Mouse (Mus musculus) CH12.LX (cell line): ENCODE data around the gene Kctd7. TPM values are rescaled to one million over a fixed set of nuclear protein-coding genes. Genes with fewer than 3 reads are reported as not detected.

ENCODE experiments used
- DNase-seq: peaks from one replicate; pipeline ENCODE4 v3.0.0-alpha.2; 2013; ENCODE audit errors: extremely low read depth
- H3K27ac ChIP-seq: 2 replicates; pipeline ENCODE4 v1.5.1; 2012; ENCODE audit warnings: low read depth, mild to moderate bottlenecking, control low read depth, moderate library complexity; ENCODE audit not compliant: insufficient read depth
- H3K27me3 ChIP-seq: replicated peaks from 2 replicates; pipeline ENCODE3; 2012; ENCODE audit warnings: inconsistent platforms
- H3K36me3 ChIP-seq, 2 experiments: replicated peaks in 1 of 2; 2 replicates each; pipeline versions ENCODE3 to v1.6.1; 2012; ENCODE audit warnings: inconsistent platforms in 1 of 2, low read length in 1 of 2, mild to moderate bottlenecking in 1 of 2, mixed read lengths in 1 of 2, moderate library complexity in 1 of 2; ENCODE audit not compliant: control insufficient read depth in 1 of 2, insufficient read depth in 1 of 2
- H3K4me1 ChIP-seq, 2 experiments: 2 replicates each; pipeline ENCODE4 v1.6.1; 2012; ENCODE audit warnings: inconsistent platforms in 1 of 2, moderate library complexity in 1 of 2; ENCODE audit not compliant: insufficient read depth in 2 of 2, control insufficient read depth in 1 of 2
- H3K4me2 ChIP-seq: 2 replicates; pipeline ENCODE4 v1.6.1; 2012; ENCODE audit warnings: low read depth, mild to moderate bottlenecking, control low read depth; ENCODE audit not compliant: poor library complexity, insufficient read depth, severe bottlenecking
- H3K4me3 ChIP-seq, 3 experiments: fragments of 150-350 bp in 1 of 3; sonication (generic) in 1 of 3; replicated peaks in 1 of 3; 2 replicates each; pipeline versions ENCODE3 to v1.5.1; 2011 to 2012; ENCODE audit warnings: low read depth in 2 of 3, low read length in 2 of 3, mild to moderate bottlenecking in 2 of 3, moderate library complexity in 2 of 3, control low read depth in 1 of 3, improper control_type of control experiment in 1 of 3, inconsistent platforms in 1 of 3, mixed read lengths in 1 of 3; ENCODE audit not compliant: poor library complexity in 1 of 3
- H3K79me2 ChIP-seq: replicated peaks from 2 replicates; pipeline ENCODE4 v1.6.1; 2012; ENCODE audit warnings: mild to moderate bottlenecking, moderate library complexity; ENCODE audit not compliant: control insufficient read depth, poor library complexity, insufficient read depth, severe bottlenecking; ENCODE audit errors: extremely low read depth
- H3K9ac ChIP-seq: 2 replicates; pipeline ENCODE4 v1.6.1; 2012; ENCODE audit warnings: low read depth, mild to moderate bottlenecking, control low read depth, moderate library complexity; ENCODE audit not compliant: insufficient read depth
- H3K9me3 ChIP-seq: replicated peaks from 2 replicates; pipeline ENCODE3; 2012; ENCODE audit warnings: low read length, inconsistent platforms, mixed read lengths
- CTCF ChIP-seq, 2 experiments: IDR thresholded peaks in 1 of 2; conservative IDR thresholded peaks in 1 of 2; 2 replicates each; pipeline ENCODE4 v1.5.1; 2011 to 2012; ENCODE audit warnings: low read depth in 2 of 2, low read length in 2 of 2, improper control_type of control experiment in 1 of 2, inconsistent platforms in 1 of 2, mild to moderate bottlenecking in 1 of 2, moderate library complexity in 1 of 2
- ELF1 ChIP-seq: IDR thresholded peaks from 2 replicates; pipeline ENCODE4 v1.6.1; 2014; ENCODE audit warnings: low read depth, mild to moderate bottlenecking, inconsistent platforms, low read length, improper control_type of control experiment
- GABPA ChIP-seq: IDR thresholded peaks from 2 replicates; pipeline ENCODE4 v1.6.1; 2012; ENCODE audit warnings: low read depth, low read length, improper control_type of control experiment, inconsistent platforms; ENCODE audit not compliant: insufficient replicate concordance
- JUND ChIP-seq: conservative IDR thresholded peaks from 2 replicates; pipeline ENCODE4 v1.6.1; 2011; ENCODE audit warnings: low read depth, low read length, improper control_type of control experiment
- KAT2A ChIP-seq: IDR thresholded peaks from 2 replicates; pipeline ENCODE4 v1.6.1; 2012; ENCODE audit warnings: low read length, improper control_type of control experiment, inconsistent platforms; ENCODE audit not compliant: insufficient replicate concordance
- MAX ChIP-seq: IDR thresholded peaks from 2 replicates; pipeline ENCODE4 v1.6.1; 2011; ENCODE audit warnings: low read length, improper control_type of control experiment
- MAZ ChIP-seq: IDR thresholded peaks from 2 replicates; pipeline ENCODE4 v1.6.1; 2012; ENCODE audit warnings: low read depth, mild to moderate bottlenecking, inconsistent platforms, low read length, improper control_type of control experiment, moderate library complexity
- MEF2A ChIP-seq: IDR thresholded peaks from 2 replicates; pipeline ENCODE4 v1.6.1; 2014; ENCODE audit warnings: low read depth, mild to moderate bottlenecking, inconsistent platforms, low read length, improper control_type of control experiment, borderline replicate concordance
- NELFE ChIP-seq: IDR thresholded peaks from 2 replicates; pipeline ENCODE4 v1.6.1; 2011; ENCODE audit warnings: low read depth, low read length, improper control_type of control experiment
- NRF1 ChIP-seq: IDR thresholded peaks from 2 replicates; pipeline ENCODE4 v1.6.1; 2014; ENCODE audit warnings: low read depth, mild to moderate bottlenecking, inconsistent platforms, low read length, improper control_type of control experiment, moderate library complexity
- POLR2AphosphoS2 ChIP-seq: IDR thresholded peaks from 2 replicates; pipeline ENCODE4 v1.6.1; 2011; ENCODE audit warnings: low read depth, low read length, improper control_type of control experiment
- SIN3A ChIP-seq: IDR thresholded peaks from 2 replicates; pipeline ENCODE4 v1.6.1; 2012; ENCODE audit warnings: low read length, improper control_type of control experiment, inconsistent platforms
- SMC3 ChIP-seq: IDR thresholded peaks from 2 replicates; pipeline ENCODE4 v1.6.1; 2011; ENCODE audit warnings: low read depth, low read length, improper control_type of control experiment
- USF1 ChIP-seq: IDR thresholded peaks from 2 replicates; pipeline ENCODE4 v1.6.1; 2014; ENCODE audit warnings: low read depth, mild to moderate bottlenecking, inconsistent platforms, low read length, improper control_type of control experiment
- USF2 ChIP-seq: conservative IDR thresholded peaks from 2 replicates; pipeline ENCODE4 v1.6.1; 2011; ENCODE audit warnings: low read depth, low read length, improper control_type of control experiment
- ZMIZ1 ChIP-seq: IDR thresholded peaks from 2 replicates; pipeline ENCODE4 v1.6.1; 2012; ENCODE audit warnings: low read depth, mild to moderate bottlenecking, inconsistent platforms, low read length, improper control_type of control experiment
- dilution Hi-C: fragments of 300-500 bp; cut with MboI; formaldehyde crosslinking; loops from 2 replicates; pipeline ENCODE4 v1.14.3; 2020; ENCODE audit warnings: low sequenced_read_pairs; ENCODE audit not compliant: extremely low pct_unique_long_range_greater_than_20kb, extremely low pct_ligation_motif_present
- in situ Hi-C: fragments of 300-500 bp; cut with MboI; formaldehyde crosslinking; loops from 3 replicates; pipeline ENCODE4 v1.14.3; 2019; ENCODE audit warnings: low sequenced_read_pairs, low pct_ligation_motif_present, low pct_unique_long_range_greater_than_20kb, mixed read lengths
- polyA plus RNA-seq: library from polyadenylated mRNA; unstranded; fragments of >175 nt; gene quantifications from 2 replicates; pipeline ENCODE4 v1.2.1, GENCODE M21; 2012; ENCODE audit warnings: low read depth; ENCODE audit not compliant: insufficient read length
- total RNA-seq, 2 experiments: library from RNA; depleted of rRNA; stranded (reverse); fragments of 300-350 nt in 1 of 2; fragments of >200 nt in 1 of 2; gene quantifications; 2 replicates each; pipeline ENCODE4 v1.2.3; 2012 to 2014

Gene Kctd7
- total and polyA plus RNA-seq, 3 experiments, result 2.8 to 4.3 (median 3.3) TPM

- H3K79me2 ChIP-seq, result no peaks in the 10 kb centered on the region
- H3K4me2 ChIP-seq, result no peak overlapping the region
- H3K4me3 ChIP-seq, result no peak overlapping the region
- peaks cover 7 to 82% of the 10 kb centered on the region in 2 experiments for H3K36me3 ChIP-seq
- no peak overlapping the region for H3K9ac ChIP-seq
- H3K9me3 ChIP-seq, result no peaks in the 10 kb centered on the region
- no peak for DNase-seq
- dilution Hi-C loops, result no loop called here
- in situ Hi-C loops, result no loop called here
- no peak overlapping the region for H3K27ac ChIP-seq
- peaks cover 9 to 16% of the 10 kb centered on the region in 2 experiments; a peak in 2 of 4 replicates for H3K4me1 ChIP-seq
- TF ChIP-seq NRF1 (no peak), KAT2A (no peak), ZMIZ1 (no peak), POLR2AphosphoS2 (no peak), SMC3 (no peak), USF1 (no peak), MAZ (no peak), NELFE (no peak), MAX (no peak), CTCF (conservative IDR thresholded peaks at IDR 0.05 in 1 of 2, IDR thresholded peaks at IDR 0.05 in 1 of 2; ENCODE audit: low read depth in 2 of 2, low read length in 2 of 2) (no peak), SIN3A (no peak), JUND (no peak), ELF1 (no peak)
- no peaks in the 10 kb centered on the region for H3K27me3 ChIP-seq
These were observed 35.3 kb upstream of the Kctd7 start for GRCm38 (mm10) chr5:130109348-130109747.

DNA sequence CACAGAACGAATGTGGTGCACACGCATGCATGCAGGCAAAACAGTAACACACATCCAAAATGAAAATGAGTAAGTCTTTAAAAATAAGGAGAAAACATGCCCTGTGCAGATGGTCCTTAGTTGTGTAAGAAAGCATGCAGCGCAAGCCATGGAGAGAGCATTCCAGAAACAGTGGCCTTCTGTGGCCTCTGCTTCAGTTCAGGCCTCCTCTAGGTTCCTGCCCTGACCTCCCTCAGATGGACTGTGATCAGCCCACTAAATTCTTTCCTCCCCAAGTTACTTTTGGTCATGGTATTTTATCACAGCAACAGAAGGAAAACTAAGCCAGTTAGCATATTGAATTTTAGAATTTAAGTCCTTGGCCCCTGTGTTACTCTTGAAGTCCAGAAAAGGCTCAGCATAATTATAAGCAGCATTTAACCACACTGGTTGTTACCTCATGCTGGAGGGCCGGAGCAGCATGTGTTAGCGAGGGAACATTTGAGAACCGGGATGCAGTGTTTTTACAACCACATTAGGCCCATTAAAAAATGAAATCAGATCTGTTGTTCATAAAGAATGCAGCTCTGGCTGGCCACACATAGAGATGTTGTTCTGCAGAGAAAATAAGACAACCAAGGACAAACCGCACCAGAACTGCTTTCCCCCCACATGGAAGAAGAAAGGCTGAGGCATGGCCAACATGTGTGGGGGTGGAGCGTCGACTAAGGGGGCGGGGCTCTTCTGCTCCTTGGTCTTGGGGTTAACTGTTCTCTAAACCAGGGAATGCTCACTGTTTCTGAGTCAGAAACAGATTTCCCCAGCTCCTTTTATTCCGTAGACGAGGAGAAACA, 33.8 kb upstream of the Kctd7 start:
- dilution Hi-C loops (no loop called here), in situ Hi-C loops (no loop called here)
- TF ChIP-seq USF2, result no peak
- no peak for TF ChIP-seq NRF1
- no peak for TF ChIP-seq GABPA
- TF ChIP-seq USF1, result no peak
- TF ChIP-seq MEF2A, result no peak
- TF ChIP-seq SIN3A, result no peak

More for the DNA sequence above, 33.8 kb upstream of the Kctd7 start:
- Histone ChIP-seq H3K36me3 (peaks cover 7 to 84% of the 10 kb centered on the region in 2 experiments), H3K4me3 (no peak overlapping the region), H3K27ac (no peak overlapping the region), H3K27me3 (no peaks in the 10 kb centered on the region), H3K9me3 (no peaks in the 10 kb centered on the region), H3K79me2 (no peaks in the 10 kb centered on the region), H3K4me2 (no peak overlapping the region), H3K4me1 (peaks cover 9 to 17% of the 10 kb centered on the region in 2 experiments; a peak in 2 of 4 replicates), H3K9ac (no peak overlapping the region)
- no peak for DNase-seq
